In genomic region chr1:69630508-69630907, GRCm38 (mm10) we compare ENCODE assay signal across 24 mouse cellular contexts. TPM values are rescaled to one million over a fixed set of nuclear protein-coding genes. Genes with fewer than 3 reads are reported as not detected.
A peak's percentile ranks its signal among the peaks of the same experiment; 100 is the strongest.
DNase-seq lines count a peak whose midpoint lies in the region; ATAC-seq lines count a peak whose summit lies in the region.
"Had no signal": no experiment of that assay in that cellular context is flagged by ENCODE, and none has a peak within 500 bp of the region (broad histone marks: within the 10 kb centered on the region; RNA-seq: fewer than 3 reads in every experiment).

No protein-coding gene starts in this region.

- no peak overlapping the region for H3K4me3 ChIP-seq in embryonic facial prominence, embryonic 14.5 days (ENCODE audit: low read depth, low read length)
- H3K4me3 ChIP-seq in embryonic facial prominence, embryonic 10.5 days, result no peak overlapping the region
- no peak overlapping the region for H3K4me3 ChIP-seq in liver, embryonic 12.5 days
- H3K4me3 ChIP-seq: heart, embryonic 12.5 days; hindbrain, embryonic 10.5 days; intestine, embryonic 15.5 days; myocyte; neural tube, embryonic 13.5 days had no signal

- WGBS in embryonic facial prominence, embryonic 14.5 days, result 62% methylated on average over 6 of the region's 6 CpGs
- WGBS in embryonic facial prominence, embryonic 10.5 days, result 79% methylated on average over 6 of the region's 6 CpGs
- 24% methylated on average over 6 of the region's 6 CpGs for WGBS in liver, embryonic 12.5 days (ENCODE audit: insufficient replicate concordance)

- no peaks in the 10 kb centered on the region for H3K9me3 ChIP-seq in embryonic facial prominence, embryonic 14.5 days (ENCODE audit: control insufficient read depth, low read length)
- no peaks in the 10 kb centered on the region for H3K9me3 ChIP-seq in embryonic facial prominence, embryonic 10.5 days
- no peaks in the 10 kb centered on the region for H3K9me3 ChIP-seq in liver, embryonic 12.5 days (replicated peaks)
- H3K9me3 ChIP-seq: heart, embryonic 12.5 days; hindbrain, embryonic 10.5 days; intestine, embryonic 15.5 days; neural tube, embryonic 13.5 days had no signal

- no peaks in the 10 kb centered on the region for H3K36me3 ChIP-seq in embryonic facial prominence, embryonic 14.5 days (ENCODE audit: control insufficient read depth, insufficient read depth, low read length)
- no peaks in the 10 kb centered on the region for H3K36me3 ChIP-seq in embryonic facial prominence, embryonic 10.5 days (replicated peaks)
- H3K36me3 ChIP-seq in liver, embryonic 12.5 days, result no peaks in the 10 kb centered on the region
- H3K36me3 ChIP-seq: heart, embryonic 12.5 days; hindbrain, embryonic 10.5 days; intestine, embryonic 15.5 days; neural tube, embryonic 13.5 days had no signal

- no peak overlapping the region for H3K27ac ChIP-seq in embryonic facial prominence, embryonic 14.5 days (replicated peaks; ENCODE audit: low read depth, low read length)
- H3K27ac ChIP-seq in embryonic facial prominence, embryonic 10.5 days (replicated peaks), result no peak overlapping the region
- H3K27ac ChIP-seq in liver, embryonic 12.5 days, result no peak overlapping the region
- H3K27ac ChIP-seq: hindbrain, embryonic 10.5 days; intestine, embryonic 15.5 days; neural tube, embryonic 13.5 days had no signal

- no peak for ATAC-seq in embryonic facial prominence, embryonic 14.5 days (ENCODE audit: low read depth)
- ATAC-seq in liver, embryonic 12.5 days, result peak; percentile 47; the same call in 1 of the 2 replicates
- peak; percentile 87 for ATAC-seq in megakaryocyte-erythroid progenitor cell, adult 5-6 weeks (replicated peaks; ENCODE audit: low FRiP score, low TSS enrichment, poor library complexity, severe bottlenecking)
- ATAC-seq: hindbrain, embryonic 16.5 days; intestine, embryonic 15.5 days; midbrain, embryonic 16.5 days had no signal

- no peak overlapping the region for H3K9ac ChIP-seq in embryonic facial prominence, embryonic 14.5 days (ENCODE audit: low read depth, low read length)
- no peak overlapping the region for H3K9ac ChIP-seq in liver, embryonic 12.5 days
- H3K9ac ChIP-seq: heart, embryonic 12.5 days; intestine, embryonic 15.5 days; lung, embryonic 14.5 days; neural tube, embryonic 13.5 days had no signal

- H3K4me2 ChIP-seq in embryonic facial prominence, embryonic 14.5 days (ENCODE audit: low read depth, low read length), result no peak overlapping the region
- no peak overlapping the region for H3K4me2 ChIP-seq in liver, embryonic 12.5 days
- H3K4me2 ChIP-seq: heart, embryonic 12.5 days; intestine, embryonic 15.5 days; lung, embryonic 14.5 days; neural tube, embryonic 13.5 days had no signal

- peak; percentile 37 for DNase-seq in embryonic facial prominence, embryonic 14.5 days (ENCODE audit: low spot score)
- DNase-seq in embryonic facial prominence, embryonic 10.5 days (ENCODE audit: low spot score), result no peak
- peak; percentile 26 for DNase-seq in adipocyte (ENCODE audit: low spot score)
- no peak for DNase-seq in adrenal gland, postnatal 14 days
- DNase-seq in cerebellum, adult 18-20 months, result no peak
- DNase-seq: adrenal gland, adult 8-10 months; cerebellum, adult 9-11 months; heart, adult 11 months; heart, postnatal 10 days; kidney, postnatal 25 days; lung, embryonic 14.5 days; lung, postnatal 36 days; retina, postnatal 1 day; right cerebral cortex, postnatal 4 days; thymus, postnatal 25 days had no signal

- no peaks in the 10 kb centered on the region for H3K4me1 ChIP-seq in embryonic facial prominence, embryonic 14.5 days (ENCODE audit: control insufficient read depth, insufficient read depth, low read length)
- H3K4me1 ChIP-seq in embryonic facial prominence, embryonic 10.5 days, result no peaks in the 10 kb centered on the region
- peaks cover 5% of the 10 kb centered on the region for H3K4me1 ChIP-seq in liver, embryonic 12.5 days
- H3K4me1 ChIP-seq: heart, embryonic 12.5 days; hindbrain, embryonic 10.5 days; intestine, embryonic 15.5 days; neural tube, embryonic 13.5 days had no signal

- no peaks in the 10 kb centered on the region for H3K27me3 ChIP-seq in embryonic facial prominence, embryonic 14.5 days (replicated peaks; ENCODE audit: control insufficient read depth, insufficient read depth, low read length)
- no peaks in the 10 kb centered on the region for H3K27me3 ChIP-seq in embryonic facial prominence, embryonic 10.5 days (replicated peaks; ENCODE audit: low read depth, poor library complexity, severe bottlenecking)
- no peaks in the 10 kb centered on the region for H3K27me3 ChIP-seq in liver, embryonic 12.5 days (replicated peaks)
- H3K27me3 ChIP-seq: heart, embryonic 12.5 days; intestine, embryonic 15.5 days; neural tube, embryonic 13.5 days had no signal

RNA-seq across cellular contexts. Expression of gene Ikzf2, which starts 56.5 kb away (rescaled TPM):
- 4.2 and 5.6 TPM in 2 replicates for polyA plus RNA-seq in embryonic facial prominence, embryonic 14.5 days (2014; fragmentation: Nextera tagmentation; extraction: Ambion mirVana)
- 7.5 and 9.1 TPM in 2 replicates for polyA plus RNA-seq in embryonic facial prominence, embryonic 10.5 days (2016; fragmentation: Nextera tagmentation; extraction: Ambion mirVana)
- polyA plus RNA-seq in liver, embryonic 12.5 days (2016; fragmentation: Nextera tagmentation; extraction: Ambion mirVana), result 1.6 and 1.9 TPM in 2 replicates
- total RNA-seq in megakaryocyte-erythroid progenitor cell, adult 5-6 weeks (2014; fragmentation: Nextera tagmentation), result 13.0 and 23.5 TPM in 2 replicates
- total RNA-seq in megakaryocyte-erythroid progenitor cell, adult 5-6 weeks (2017), result 9.6 and 27.9 TPM in 2 replicates
- total RNA-seq in adrenal gland, postnatal 14 days (2021), result 9.2 and 12.2 TPM in 2 replicates

Comparison
In these comparisons a context has a peak if more than half of its experiments do, and no peak if none do; other contexts are left out.
1. DNase-seq: peak in embryonic facial prominence, embryonic 14.5 days (single experiment) and adipocyte (single experiment); none in embryonic facial prominence, embryonic 10.5 days (single experiment), adrenal gland, postnatal 14 days (single experiment) and cerebellum, adult 18-20 months (0 of 2).